Mouse (Mus musculus) c-Kit-negative CD71-positive TER-119-positive erythroid progenitor cells, embryonic 14.5 days (primary cell): ENCODE data around the gene Klhdc4.
A peak's percentile ranks its signal among the peaks of the same experiment; 100 is the strongest.

Source experiments
- DNase-seq: peaks from one replicate; pipeline ENCODE4 v3.0.0-alpha.2; 2013; ENCODE audit warnings: low read depth, low spot score

Gene Klhdc4

GRCm38 (mm10) chr8:121758470-121758869 is 70.9 kb downstream of the Klhdc4 start:
- DNase-seq = no peak

- DNase-seq = peak; percentile 54
These were observed 78.0 kb downstream of the Klhdc4 start for GRCm38 (mm10) chr8:121751407-121751806.

GRCm38 (mm10) chr8:121750512-121750911 is 78.9 kb downstream of the Klhdc4 start:
- DNase-seq = no peak

GRCm38 (mm10) chr8:121749501-121749900 is 79.9 kb downstream of the Klhdc4 start:
- no peak for DNase-seq
